8 mouse cellular contexts compared by ENCODE assay signal in genomic region chr13:42051961-42052695, GRCm38 (mm10). TPM values are rescaled to one million over a fixed set of nuclear protein-coding genes. Genes with fewer than 3 reads are reported as not detected.
DNase-seq lines count a peak whose midpoint lies in the region; ATAC-seq and TF ChIP-seq lines count a peak whose summit lies in the region.

Hivep1 (plus strand) TSS chr13:42052021.

- H3K9ac ChIP-seq in CH12.LX (ENCODE audit: insufficient read depth, low read depth): peak within 1 kb of the TSS; percentile 98
- H3K9ac ChIP-seq in heart, embryonic 13.5 days: peak within 1 kb of the TSS; percentile 96
- peak within 1 kb of the TSS; percentile 88 for H3K9ac ChIP-seq in neural tube, embryonic 15.5 days (replicated peaks)

- TF ChIP-seq RAD21 in CH12.LX (IDR thresholded peaks at IDR 0.05; ENCODE audit: low read depth, low read length): no peak

- H3K9me3 ChIP-seq in CH12.LX (replicated peaks; ENCODE audit: low read length): peaks cover 5% of the 10 kb centered on the region
- no peaks in the 10 kb centered on the region for H3K9me3 ChIP-seq in erythroblast, embryonic 14.5 days (ENCODE audit: control insufficient read depth, low read length)
- H3K9me3 ChIP-seq in heart, embryonic 13.5 days: no peaks in the 10 kb centered on the region
- no peaks in the 10 kb centered on the region for H3K9me3 ChIP-seq in neural tube, embryonic 15.5 days (replicated peaks)

- no peak for TF ChIP-seq CTCF in CH12.LX (conservative IDR thresholded peaks at IDR 0.05 in 1 of 2, IDR thresholded peaks at IDR 0.05 in 1 of 2; ENCODE audit: low read depth in 2 of 2, low read length in 2 of 2)
- TF ChIP-seq CTCF in brain, embryonic 14.5 days (IDR thresholded peaks at IDR 0.05; ENCODE audit: borderline replicate concordance, extremely low read depth, insufficient read depth, insufficient read length): no peak
- TF ChIP-seq CTCF in layer of hippocampus, adult 2 months (conservative IDR thresholded peaks at IDR 0.05): peak; percentile 38
- TF ChIP-seq CTCF in lung, adult 2 months (IDR thresholded peaks at IDR 0.05; ENCODE audit: insufficient read depth, low read length): no peak

- H3K4me1 ChIP-seq in CH12.LX (ENCODE audit: control insufficient read depth in 1 of 2, insufficient read depth in 2 of 2): peaks cover 13 to 43% of the 10 kb centered on the region in 2 experiments
- H3K4me1 ChIP-seq in erythroblast, embryonic 14.5 days (ENCODE audit: control insufficient read depth): peaks cover 55% of the 10 kb centered on the region
- H3K4me1 ChIP-seq in heart, embryonic 13.5 days: peaks cover 33% of the 10 kb centered on the region
- H3K4me1 ChIP-seq in lung, adult 2 months (ENCODE audit: control insufficient read depth, insufficient read depth, low read length): peaks cover 7% of the 10 kb centered on the region
- peaks cover 42% of the 10 kb centered on the region for H3K4me1 ChIP-seq in neural tube, embryonic 15.5 days

- in situ Hi-C loops in CH12.LX (cut with MboI; ENCODE audit: low pct_ligation_motif_present, low pct_unique_long_range_greater_than_20kb, low sequenced_read_pairs): loop anchor here (10.0 kb wide), 1 partner anchor 93 kb away; no protein-coding TSS in a partner anchor

- DNase-seq in CH12.LX (ENCODE audit: extremely low read depth): peak; percentile 36
- DNase-seq in brain, embryonic 14.5 days (ENCODE audit: low read depth): peak; percentile 82
- peak; percentile 19 to 41 for DNase-seq in layer of hippocampus, adult 2 months (ENCODE audit: low spot score in 2 of 2)
- DNase-seq in lung, adult 2 months: peak; percentile 73
- DNase-seq in thymus, postnatal 36 days: peak; percentile 69 to 84

- H3K4me2 ChIP-seq in CH12.LX (ENCODE audit: insufficient read depth, low read depth, poor library complexity, severe bottlenecking): peak within 1 kb of the TSS; percentile 98
- peak within 1 kb of the TSS; percentile 85 for H3K4me2 ChIP-seq in heart, embryonic 13.5 days
- H3K4me2 ChIP-seq in neural tube, embryonic 15.5 days: peak within 1 kb of the TSS; percentile 93

- no peak for TF ChIP-seq EP300 in CH12.LX (IDR thresholded peaks at IDR 0.05; ENCODE audit: low read length)

- no peaks in the 10 kb centered on the region for H3K27me3 ChIP-seq in CH12.LX (replicated peaks)
- peaks cover 18% of the 10 kb centered on the region for H3K27me3 ChIP-seq in erythroblast, embryonic 14.5 days (ENCODE audit: control insufficient read depth)
- no peaks in the 10 kb centered on the region for H3K27me3 ChIP-seq in heart, embryonic 13.5 days (replicated peaks)
- no peaks in the 10 kb centered on the region for H3K27me3 ChIP-seq in neural tube, embryonic 15.5 days (replicated peaks)

- TF ChIP-seq POLR2A in CH12.LX (IDR thresholded peaks at IDR 0.05; ENCODE audit: low read depth, low read length): peak; percentile 48
- TF ChIP-seq POLR2A in brain, embryonic 14.5 days (IDR thresholded peaks at IDR 0.05; ENCODE audit: borderline replicate concordance, extremely low read depth, insufficient read depth, insufficient read length, poor library complexity, severe bottlenecking): peak; percentile 60
- peak; percentile 26; the same call in 1 of the 2 replicates for TF ChIP-seq POLR2A in lung, adult 2 months (IDR thresholded peaks at IDR 0.05; ENCODE audit: borderline replicate concordance, extremely low read depth, low read depth, low read length)

- peak within 1 kb of the TSS; percentile 98 for H3K27ac ChIP-seq in CH12.LX (ENCODE audit: insufficient read depth, low read depth)
- H3K27ac ChIP-seq in heart, embryonic 13.5 days (replicated peaks): peak within 1 kb of the TSS; percentile 97
- peak within 1 kb of the TSS; percentile 82 for H3K27ac ChIP-seq in layer of hippocampus, adult 2 months
- H3K27ac ChIP-seq in neural tube, embryonic 15.5 days (replicated peaks): peak within 1 kb of the TSS; percentile 96

- peaks cover 22 to 27% of the 10 kb centered on the region in 2 experiments for H3K36me3 ChIP-seq in CH12.LX (replicated peaks in 1 of 2; ENCODE audit: control insufficient read depth in 1 of 2, insufficient read depth in 1 of 2, low read length in 1 of 2)
- peaks cover 14% of the 10 kb centered on the region for H3K36me3 ChIP-seq in erythroblast, embryonic 14.5 days (ENCODE audit: control insufficient read depth)
- peaks cover 20% of the 10 kb centered on the region for H3K36me3 ChIP-seq in heart, embryonic 13.5 days
- H3K36me3 ChIP-seq in neural tube, embryonic 15.5 days: peaks cover 6% of the 10 kb centered on the region; the same call in 1 of the 2 replicates

- WGBS in heart, embryonic 13.5 days: under 1% methylated on average over 84 of the region's 100 CpGs
- WGBS in lung, adult 2 months: under 1% methylated on average over 96 of the region's 100 CpGs
- under 1% methylated on average over 68 of the region's 100 CpGs for WGBS in neural tube, embryonic 15.5 days

- H3K4me3 ChIP-seq in CH12.LX (replicated peaks in 1 of 3; ENCODE audit: low read depth in 2 of 3, low read length in 2 of 3, poor library complexity in 1 of 3): peak within 1 kb of the TSS; percentile 88 to 100 (median 89)
- H3K4me3 ChIP-seq in erythroblast, embryonic 14.5 days (replicated peaks): peak within 1 kb of the TSS; percentile 86
- peak within 1 kb of the TSS; percentile 76 for H3K4me3 ChIP-seq in heart, embryonic 13.5 days
- H3K4me3 ChIP-seq in layer of hippocampus, adult 2 months: peak within 1 kb of the TSS; percentile 66
- peak within 1 kb of the TSS; percentile 79 for H3K4me3 ChIP-seq in lung, adult 2 months (replicated peaks; ENCODE audit: extremely low read depth, low read depth, low read length)
- H3K4me3 ChIP-seq in neural tube, embryonic 15.5 days (replicated peaks): peak within 1 kb of the TSS; percentile 82

- dilution Hi-C loops in CH12.LX (cut with MboI; ENCODE audit: extremely low pct_ligation_motif_present, extremely low pct_unique_long_range_greater_than_20kb, low sequenced_read_pairs): no loop called here

- peaks cover 43% of the 10 kb centered on the region for H3K79me2 ChIP-seq in CH12.LX (replicated peaks; ENCODE audit: control insufficient read depth, extremely low read depth, insufficient read depth, poor library complexity, severe bottlenecking)

- peak; percentile 43 for ATAC-seq in heart, embryonic 13.5 days (ENCODE audit: extremely low read depth, insufficient number of reproducible peaks, low FRiP score, low TSS enrichment)
- ATAC-seq in neural tube, embryonic 15.5 days (ENCODE audit: low FRiP score): peak; percentile 78

TF ChIP-seq in CH12.LX, 34 proteins besides CTCF, POLR2A, EP300 and RAD21:
- TF ChIP-seq NELFE (IDR thresholded peaks at IDR 0.05; ENCODE audit: low read depth, low read length) (peak; percentile 23; the same call in 1 of the 2 replicates), IRF4 (IDR thresholded peaks at IDR 0.05; ENCODE audit: low read depth, low read length) (0 out of 2 replicates have a peak, but pooled peaks have one; percentile 14), MAFK (IDR thresholded peaks at IDR 0.05; ENCODE audit: insufficient replicate concordance, low read length) (no peak), ZC3H11A (IDR thresholded peaks at IDR 0.05; ENCODE audit: low read depth, low read length) (no peak), MEF2A (IDR thresholded peaks at IDR 0.05; ENCODE audit: borderline replicate concordance, low read depth, low read length) (no peak), UBTF (IDR thresholded peaks at IDR 0.05; ENCODE audit: low read depth, low read length) (peak; percentile 64)

RNA-seq across cellular contexts. Expression of gene Hivep1, which starts in this region (rescaled TPM):
- total RNA-seq in CH12.LX (2012; rRNA removed) (18.5 and 24.9 TPM in 2 replicates), CH12.LX (2014; rRNA removed) (7.0 and 7.5 TPM in 2 replicates)
- 46.4 and 53.3 TPM in 2 replicates for polyA plus RNA-seq in CH12.LX (2012; ENCODE audit: insufficient read length, low read depth)
- 26.7 and 43.0 TPM in 2 replicates for polyA plus RNA-seq in brain, embryonic 14.5 days (2012; rRNA removed)
- polyA plus RNA-seq in erythroblast, embryonic 14.5 days (2012): 1.6 and 2.5 TPM in 2 replicates
- polyA plus RNA-seq in heart, embryonic 13.5 days (2015; fragmentation: Nextera tagmentation; extraction: Ambion mirVana): 8.3 and 8.5 TPM in 2 replicates
- 10 to 100 TPM; 20.9 to 24.1 TPM for total RNA-seq in layer of hippocampus, adult 2 months (2021)
- polyA plus RNA-seq in lung, adult 2 months (2012; rRNA removed): 35.9 and 41.8 TPM in 2 replicates
- polyA plus RNA-seq in neural tube, embryonic 15.5 days (2015; fragmentation: Nextera tagmentation; extraction: Ambion mirVana): 15.6 and 17.6 TPM in 2 replicates

Comparison
In these comparisons a context has a peak if more than half of its experiments do, and no peak if none do; other contexts are left out.
1. Peak in every context shown above with its lines: DNase-seq, ATAC-seq, H3K4me3 ChIP-seq and H3K27ac ChIP-seq.
2. DNase-seq: peak in every context shown above with its lines; median percentile 82 in brain, embryonic 14.5 days; 76 in thymus, postnatal 36 days; 73 in lung, adult 2 months; 36 in CH12.LX; 30 in layer of hippocampus, adult 2 months.